Mouse (Mus musculus): ENCODE results near the gene Tead1. TPM values are rescaled to one million over a fixed set of nuclear protein-coding genes. Genes with fewer than 3 reads are reported as not detected.

The Tead1 gene
- total and polyA plus RNA-seq, 3 experiments = 0.38 TPM; not detected in 2

DNA sequence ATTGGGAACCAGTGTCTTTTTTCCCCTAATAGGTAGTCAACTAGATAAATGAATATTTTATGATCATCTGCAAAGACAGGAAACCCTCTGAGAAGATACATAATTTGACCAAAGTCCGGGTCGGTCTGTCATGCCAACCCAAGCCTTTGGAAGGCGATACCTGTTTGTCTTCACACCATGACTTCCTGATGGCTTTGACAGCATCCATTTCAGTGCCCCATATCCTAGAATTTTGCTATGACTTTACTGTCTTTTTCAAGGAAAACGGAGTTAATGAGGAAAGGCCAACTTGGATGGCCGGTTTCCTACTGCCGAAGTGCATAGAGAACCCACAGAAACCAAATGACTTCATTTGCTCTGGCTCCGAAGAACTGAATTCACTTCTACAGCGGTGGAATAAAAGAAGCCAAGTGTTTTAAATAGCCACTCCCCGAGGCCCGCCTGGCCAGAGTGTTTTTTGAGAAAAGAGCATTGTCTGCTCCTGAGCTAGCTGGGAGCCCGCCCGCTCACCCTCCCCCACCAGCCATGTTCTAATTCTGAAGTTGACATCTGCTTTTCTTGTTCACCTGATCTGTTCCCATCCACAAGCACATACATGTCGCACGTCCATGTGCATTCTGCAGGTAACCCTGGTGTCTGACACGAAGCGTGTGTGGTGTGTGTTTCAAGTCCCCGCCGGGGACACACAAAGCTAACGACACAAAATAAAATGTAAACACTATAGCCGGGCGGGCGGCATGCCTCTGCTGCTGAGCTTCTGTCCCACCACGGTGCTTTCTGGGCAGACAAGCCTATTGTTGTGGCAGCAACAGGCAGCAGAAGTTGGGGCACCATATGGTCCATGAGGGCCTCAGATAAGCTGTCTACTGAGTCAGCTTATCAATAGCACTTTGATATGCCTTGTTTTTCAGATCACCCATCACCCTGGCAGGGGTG lies 5.8 kb downstream of the Tead1 start:
- Histone ChIP-seq H3K4me1 (ENCODE audit: insufficient read depth, low read depth, low read length) (no peaks in the 10 kb centered on the region), H3K4me3 (ENCODE audit: low read depth, low read length) (no peak overlapping the region), H3K9me3 (replicated peaks) (peaks cover 20% of the 10 kb centered on the region), H3K27me3 (ENCODE audit: insufficient read depth, low read length) (no peaks in the 10 kb centered on the region; the same call in 1 of the 2 replicates), H3K36me3 (replicated peaks) (no peaks in the 10 kb centered on the region)
- DNase-seq (ENCODE audit: low spot score) (no peak), ATAC-seq (ENCODE audit: extremely low read depth, insufficient number of reproducible peaks, low FRiP score, poor library complexity, severe bottlenecking) (no peak)
- no peak for TF ChIP-seq GATA2 (IDR thresholded peaks at IDR 0.05; ENCODE audit: borderline replicate concordance, low read depth, low read length)
- no peak for TF ChIP-seq POLR2AphosphoS5 (IDR thresholded peaks at IDR 0.05; ENCODE audit: insufficient replicate concordance, low read depth, low read length)
- no peak for TF ChIP-seq TAL1 (conservative IDR thresholded peaks at IDR 0.05; ENCODE audit: low read depth, low read length)
- TF ChIP-seq GATA1 (IDR thresholded peaks at IDR 0.05; ENCODE audit: borderline replicate concordance, low read length) = no peak
- no peak for TF ChIP-seq CTCF (IDR thresholded peaks at IDR 0.05; ENCODE audit: low read depth, low read length)

DNA sequence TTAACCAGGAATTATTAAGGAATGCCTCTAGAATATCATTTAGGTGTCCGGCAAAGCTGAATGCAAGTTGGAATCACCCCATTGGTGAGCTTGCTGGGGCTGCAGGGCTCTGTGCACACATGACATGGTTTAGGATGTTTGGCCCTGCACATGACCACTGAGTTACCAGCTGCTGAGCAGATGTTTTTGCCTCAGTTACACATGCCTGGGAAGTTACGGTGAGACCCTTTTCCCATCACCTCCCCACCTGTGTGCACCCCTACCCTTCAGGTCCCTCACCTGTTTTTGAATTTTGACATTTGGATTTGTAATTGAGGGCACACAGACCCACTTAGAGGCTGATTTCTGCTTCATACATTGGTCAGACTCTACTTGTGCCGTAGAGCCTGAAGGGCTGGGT lies 6.9 kb downstream of the Tead1 start:
- Histone ChIP-seq H3K9me3 (replicated peaks) (peaks cover 14% of the 10 kb centered on the region), H3K4me3 (ENCODE audit: low read depth, low read length) (no peak overlapping the region), H3K27me3 (ENCODE audit: insufficient read depth, low read length) (no peaks in the 10 kb centered on the region; the same call in 1 of the 2 replicates), H3K36me3 (replicated peaks) (no peaks in the 10 kb centered on the region), H3K4me1 (ENCODE audit: insufficient read depth, low read depth, low read length) (no peaks in the 10 kb centered on the region)
- no peak for ATAC-seq (ENCODE audit: extremely low read depth, insufficient number of reproducible peaks, low FRiP score, poor library complexity, severe bottlenecking)
- DNase-seq (ENCODE audit: low spot score) = no peak
- TF ChIP-seq GATA2 (IDR thresholded peaks at IDR 0.05; ENCODE audit: borderline replicate concordance, low read depth, low read length) (no peak), POLR2AphosphoS5 (IDR thresholded peaks at IDR 0.05; ENCODE audit: insufficient replicate concordance, low read depth, low read length) (no peak), CTCF (IDR thresholded peaks at IDR 0.05; ENCODE audit: low read depth, low read length) (no peak), TAL1 (conservative IDR thresholded peaks at IDR 0.05; ENCODE audit: low read depth, low read length) (no peak), GATA1 (IDR thresholded peaks at IDR 0.05; ENCODE audit: borderline replicate concordance, low read length) (no peak)

GRCm38 (mm10) chr7:112686586-112686985 lies 7.5 kb downstream of the Tead1 start:
- Histone ChIP-seq H3K9me3 (replicated peaks) (peaks cover 14% of the 10 kb centered on the region), H3K27me3 (ENCODE audit: insufficient read depth, low read length) (no peaks in the 10 kb centered on the region; the same call in 1 of the 2 replicates), H3K4me3 (ENCODE audit: low read depth, low read length) (no peak overlapping the region), H3K4me1 (ENCODE audit: insufficient read depth, low read depth, low read length) (no peaks in the 10 kb centered on the region), H3K36me3 (replicated peaks) (no peaks in the 10 kb centered on the region)
- DNase-seq (ENCODE audit: low spot score) (no peak), ATAC-seq (ENCODE audit: extremely low read depth, insufficient number of reproducible peaks, low FRiP score, poor library complexity, severe bottlenecking) (no peak)
- TF ChIP-seq GATA2 (IDR thresholded peaks at IDR 0.05; ENCODE audit: borderline replicate concordance, low read depth, low read length) (no peak), GATA1 (IDR thresholded peaks at IDR 0.05; ENCODE audit: borderline replicate concordance, low read length) (no peak), POLR2AphosphoS5 (IDR thresholded peaks at IDR 0.05; ENCODE audit: insufficient replicate concordance, low read depth, low read length) (no peak), CTCF (IDR thresholded peaks at IDR 0.05; ENCODE audit: low read depth, low read length) (no peak), TAL1 (conservative IDR thresholded peaks at IDR 0.05; ENCODE audit: low read depth, low read length) (no peak)

GRCm38 (mm10) chr7:112688425-112689001 lies 9.4 kb downstream of the Tead1 start:
- DNase-seq (ENCODE audit: low spot score) = no peak
- no peak for ATAC-seq (ENCODE audit: extremely low read depth, insufficient number of reproducible peaks, low FRiP score, poor library complexity, severe bottlenecking)
- no peak overlapping the region for H3K4me3 ChIP-seq (ENCODE audit: low read depth, low read length)
- no peaks in the 10 kb centered on the region for H3K36me3 ChIP-seq (replicated peaks)
- TF ChIP-seq GATA2 (IDR thresholded peaks at IDR 0.05; ENCODE audit: borderline replicate concordance, low read depth, low read length) (no peak), GATA1 (IDR thresholded peaks at IDR 0.05; ENCODE audit: borderline replicate concordance, low read length) (no peak), CTCF (IDR thresholded peaks at IDR 0.05; ENCODE audit: low read depth, low read length) (no peak), TAL1 (conservative IDR thresholded peaks at IDR 0.05; ENCODE audit: low read depth, low read length) (no peak), POLR2AphosphoS5 (IDR thresholded peaks at IDR 0.05; ENCODE audit: insufficient replicate concordance, low read depth, low read length) (no peak)
- H3K27me3 ChIP-seq (ENCODE audit: insufficient read depth, low read length) = no peaks in the 10 kb centered on the region; the same call in 1 of the 2 replicates
- H3K9me3 ChIP-seq (replicated peaks) = peaks cover 15% of the 10 kb centered on the region
- H3K4me1 ChIP-seq (ENCODE audit: insufficient read depth, low read depth, low read length) = no peaks in the 10 kb centered on the region

DNA sequence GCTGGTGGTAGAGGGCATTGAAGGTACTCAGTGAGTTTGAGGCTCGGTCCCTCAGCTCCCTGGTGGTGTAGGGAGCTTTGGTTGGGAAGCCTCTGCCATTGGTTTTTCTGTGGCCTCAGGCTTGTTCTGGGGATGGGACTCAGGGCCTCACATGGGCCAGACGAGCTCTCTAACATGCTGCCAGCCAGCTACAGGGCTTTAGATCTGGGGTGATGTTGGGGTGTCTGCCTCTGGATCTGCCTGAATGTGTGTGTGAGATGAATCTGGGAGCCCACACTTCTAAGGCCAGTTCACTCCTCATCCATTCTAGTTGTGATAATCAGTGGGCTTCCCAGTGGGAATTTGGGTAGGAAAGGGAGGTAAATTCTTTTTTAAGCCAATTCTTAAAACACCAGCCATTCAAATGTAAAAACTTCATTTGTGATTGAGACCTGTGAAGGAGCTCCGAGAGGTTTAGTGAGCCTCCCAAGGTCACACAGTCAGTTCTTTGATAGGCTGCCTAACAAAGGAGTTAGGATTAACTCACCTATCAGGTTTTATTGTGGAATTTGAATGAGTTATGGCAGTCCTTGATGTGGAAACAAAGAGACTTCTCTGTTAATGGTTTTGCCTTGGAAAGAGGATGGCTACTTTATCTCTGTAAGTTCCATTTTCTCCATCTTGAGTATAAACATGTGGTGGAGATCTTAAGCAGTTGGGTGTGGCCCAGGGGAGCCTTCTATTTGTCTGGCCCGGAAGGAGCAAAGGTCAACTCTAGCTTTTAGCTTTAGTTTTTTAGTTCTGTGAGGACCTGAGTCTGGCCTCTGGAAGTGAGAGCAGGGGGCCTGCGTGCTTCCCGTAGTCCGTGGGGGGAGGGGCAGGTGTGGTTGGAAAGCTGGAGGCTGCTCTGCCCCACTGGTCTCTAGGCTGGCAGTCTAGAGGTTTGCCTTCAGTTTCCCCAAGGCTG lies 12.0 kb downstream of the Tead1 start:
- H3K36me3 ChIP-seq (replicated peaks) = no peaks in the 10 kb centered on the region
- H3K9me3 ChIP-seq (replicated peaks) = peaks cover 8% of the 10 kb centered on the region
- H3K27me3 ChIP-seq (ENCODE audit: insufficient read depth, low read length) = no peaks in the 10 kb centered on the region
- H3K4me3 ChIP-seq (ENCODE audit: low read depth, low read length) = no peak overlapping the region
- no peak for TF ChIP-seq POLR2AphosphoS5 (IDR thresholded peaks at IDR 0.05; ENCODE audit: insufficient replicate concordance, low read depth, low read length)
- H3K4me1 ChIP-seq (ENCODE audit: insufficient read depth, low read depth, low read length) = no peaks in the 10 kb centered on the region
- ATAC-seq (ENCODE audit: extremely low read depth, insufficient number of reproducible peaks, low FRiP score, poor library complexity, severe bottlenecking) (no peak), DNase-seq (ENCODE audit: low spot score) (no peak)
